Mouse (Mus musculus): Measurements from ENCODE around the gene Ankrd52.
A peak's percentile ranks its signal among the peaks of the same experiment; 100 is the strongest.
"Not testable (repeated sequence)": the region's sequence is repeated elsewhere in the genome, so short reads cannot be mapped to it uniquely, and the experiment has no call there.

Ankrd52 gene

GRCm38 (mm10) chr10:128376455-128377211 is at the start of gene Ankrd52:
Ankrd52 (plus strand) TSS chr10:128377115.
- peak; percentile 71 for DNase-seq (ENCODE audit: low read depth, low spot score)

GRCm38 (mm10) chr10:128327610-128328009 is 49.3 kb upstream of the Ankrd52 start:
- DNase-seq (ENCODE audit: low read depth, low spot score) = no peak

GRCm38 (mm10) chr10:128332358-128333249 is 44.3 kb upstream of the Ankrd52 start:
- DNase-seq (ENCODE audit: low read depth, low spot score) = not testable (repeated sequence)

GRCm38 (mm10) chr10:128335582-128335981 is 41.3 kb upstream of the Ankrd52 start:
- DNase-seq (ENCODE audit: low read depth, low spot score) = peak; percentile 69

GRCm38 (mm10) chr10:128336195-128336594 is 40.7 kb upstream of the Ankrd52 start:
- no peak for DNase-seq (ENCODE audit: low read depth, low spot score)

- no peak for DNase-seq (ENCODE audit: low read depth, low spot score)
These were observed 40.3 kb upstream of the Ankrd52 start for GRCm38 (mm10) chr10:128336597-128336996.

- DNase-seq (ENCODE audit: low read depth, low spot score) = peak; percentile 97
These were observed 39.4 kb upstream of the Ankrd52 start, which contains the start of gene Cs for GRCm38 (mm10) chr10:128337306-128338181. Cs (plus strand) TSS chr10:128337734.

GRCm38 (mm10) chr10:128338415-128338814 is 38.5 kb upstream of the Ankrd52 start:
- no peak for DNase-seq (ENCODE audit: low read depth, low spot score)

- DNase-seq (ENCODE audit: low read depth, low spot score) = no peak
These were observed 38.0 kb upstream of the Ankrd52 start for GRCm38 (mm10) chr10:128338948-128339347.

- DNase-seq (ENCODE audit: low read depth, low spot score) = no peak
These were observed 36.7 kb upstream of the Ankrd52 start for GRCm38 (mm10) chr10:128340257-128340656.

- DNase-seq (ENCODE audit: low read depth, low spot score) = no peak
These were observed 33.5 kb upstream of the Ankrd52 start for GRCm38 (mm10) chr10:128343436-128343835.

GRCm38 (mm10) chr10:128344568-128345275 is 32.2 kb upstream of the Ankrd52 start:
- peak; percentile 41 for DNase-seq (ENCODE audit: low read depth, low spot score)

GRCm38 (mm10) chr10:128347541-128347940 is 29.4 kb upstream of the Ankrd52 start:
- DNase-seq (ENCODE audit: low read depth, low spot score) = no peak

GRCm38 (mm10) chr10:128358796-128359195 is 18.1 kb upstream of the Ankrd52 start:
- DNase-seq (ENCODE audit: low read depth, low spot score) = peak; percentile 51

- no peak for DNase-seq (ENCODE audit: low read depth, low spot score)
These were observed 17.7 kb upstream of the Ankrd52 start for GRCm38 (mm10) chr10:128359226-128359625.

- DNase-seq (ENCODE audit: low read depth, low spot score) = no peak
These were observed 15.1 kb upstream of the Ankrd52 start for GRCm38 (mm10) chr10:128361836-128362235.

- peak; percentile 31 for DNase-seq (ENCODE audit: low read depth, low spot score)
These were observed 14.3 kb upstream of the Ankrd52 start for GRCm38 (mm10) chr10:128362568-128362967.

- DNase-seq (ENCODE audit: low read depth, low spot score) = no peak
These were observed 9.0 kb upstream of the Ankrd52 start for GRCm38 (mm10) chr10:128367899-128368401.

- DNase-seq (ENCODE audit: low read depth, low spot score) = peak; percentile 87
These were observed 8.3 kb upstream of the Ankrd52 start, which contains the start of gene Coq10a for GRCm38 (mm10) chr10:128368402-128369217. Coq10a (minus strand) TSS chr10:128368997.

- no peak for DNase-seq (ENCODE audit: low read depth, low spot score)
These were observed 7.7 kb upstream of the Ankrd52 start for GRCm38 (mm10) chr10:128369218-128369543.

Data from retina, postnatal 7 days (tissue).